Mouse (Mus musculus): Measurements from ENCODE around the gene Pramef8. TPM values are rescaled to one million over a fixed set of nuclear protein-coding genes. Genes with fewer than 3 reads are reported as not detected.
"Not testable (repeated sequence)": the region's sequence is repeated elsewhere in the genome, so short reads cannot be mapped to it uniquely, and the experiment has no call there.

Pramef8 gene
- polyA plus RNA-seq, 1 experiment from 2014 or later = 14.8 TPM

DNA sequence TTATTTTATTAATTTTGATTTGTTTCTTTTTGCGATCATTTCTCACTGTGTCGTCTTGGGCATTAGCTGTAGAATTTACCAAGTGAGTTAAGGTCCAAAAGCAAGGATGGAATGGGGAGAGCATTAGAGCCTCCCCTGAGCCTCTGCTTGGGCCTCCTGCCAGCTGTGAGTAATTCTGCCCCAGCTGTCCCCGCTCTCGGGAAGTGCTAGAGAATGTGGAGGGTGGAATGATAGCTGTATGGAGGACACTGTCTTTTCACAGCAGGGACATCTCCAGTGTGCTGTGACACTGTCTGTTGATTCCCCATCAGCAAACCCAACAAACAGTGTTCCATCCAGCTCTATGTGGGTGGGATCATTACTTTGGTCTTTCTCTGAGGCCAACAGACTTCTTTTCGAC, 14.5 kb downstream of the Pramef8 start:
- H3K36me3 ChIP-seq; H3K9me3 ChIP-seq; H3K27me3 ChIP-seq (ENCODE audit: insufficient read depth, poor library complexity, severe bottlenecking); H3K4me1 ChIP-seq; H3K27ac ChIP-seq; DNase-seq (ENCODE audit: low spot score); H3K4me3 ChIP-seq: not testable (repeated sequence)
- WGBS = 65% methylated on average over 5 of the region's 5 CpGs

GRCm38 (mm10) chr4:143450224-143450623, 38.0 kb downstream of the Pramef8 start, which contains the start of gene Oog4:
Gene Oog4, minus strand, starts transcription at chr4:143450324.
- DNase-seq (ENCODE audit: low spot score) = no peak
- Histone ChIP-seq H3K4me3 (no peak within 1 kb of the TSS), H3K9me3 (no peaks in the 10 kb centered on the region), H3K27ac (no peak within 1 kb of the TSS), H3K27me3 (ENCODE audit: insufficient read depth, poor library complexity, severe bottlenecking) (no peaks in the 10 kb centered on the region), H3K4me1 (no peaks in the 10 kb centered on the region), H3K36me3 (no peaks in the 10 kb centered on the region)
- WGBS = 88% methylated on average over 3 of the region's 3 CpGs

Other genes with a start within 250 kb of the Pramef8 start
- 9.6 and 10.0 TPM in 2 replicates for gene Prdm2, start 199.4 kb upstream of the Pramef8 start, polyA plus RNA-seq (2016; fragmentation: Nextera tagmentation; extraction: Ambion mirVana)
- gene Pdpn, start 112.9 kb upstream of the Pramef8 start, polyA plus RNA-seq (2016; fragmentation: Nextera tagmentation; extraction: Ambion mirVana) = 22.8 and 29.8 TPM in 2 replicates
- 0.14 TPM in 1 of 2 replicates, not detected in the other for gene Lrrc38, start 62.7 kb upstream of the Pramef8 start, polyA plus RNA-seq (2016; fragmentation: Nextera tagmentation; extraction: Ambion mirVana)
- not detected in 2 replicates for gene Pramel1, start 18.0 kb upstream of the Pramef8 start, polyA plus RNA-seq (2016; fragmentation: Nextera tagmentation; extraction: Ambion mirVana)
- not detected in 2 replicates for gene Oog4, start 37.9 kb downstream of the Pramef8 start, polyA plus RNA-seq (2016; fragmentation: Nextera tagmentation; extraction: Ambion mirVana)
- not detected in 2 replicates for gene Gm13043, start 98.9 kb downstream of the Pramef8 start, polyA plus RNA-seq (2016; fragmentation: Nextera tagmentation; extraction: Ambion mirVana)
- gene Gm13040, start 123.5 kb downstream of the Pramef8 start, polyA plus RNA-seq (2016; fragmentation: Nextera tagmentation; extraction: Ambion mirVana) = not detected in 2 replicates
- not detected in 2 replicates for gene BC080695, start 139.3 kb downstream of the Pramef8 start, polyA plus RNA-seq (2016; fragmentation: Nextera tagmentation; extraction: Ambion mirVana)
- not detected in 2 replicates for gene Gm13057, start 139.3 kb downstream of the Pramef8 start, polyA plus RNA-seq (2016; fragmentation: Nextera tagmentation; extraction: Ambion mirVana)
- gene Gm13083, start 202.6 kb downstream of the Pramef8 start, polyA plus RNA-seq (2016; fragmentation: Nextera tagmentation; extraction: Ambion mirVana) = not detected in 2 replicates
- not detected in 2 replicates for gene Gm13088, start 244.8 kb downstream of the Pramef8 start, polyA plus RNA-seq (2016; fragmentation: Nextera tagmentation; extraction: Ambion mirVana)